Mouse (Mus musculus): ENCODE results near the gene Rad51b.

- TF ChIP-seq CTCF (IDR thresholded peaks at IDR 0.05; ENCODE audit: low read depth) (no peak), EP300 (IDR thresholded peaks at IDR 0.05; ENCODE audit: low read depth) (no peak)
Observed at GRCm38 (mm10) chr12:79768741-79769322, 471.8 kb downstream of the Rad51b start.
